Mouse (Mus musculus): ENCODE results near the gene Ngef. TPM values are rescaled to one million over a fixed set of nuclear protein-coding genes. Genes with fewer than 3 reads are reported as not detected.

Ngef gene
- total and polyA plus RNA-seq, 3 experiments: not detected

GRCm38 (mm10) chr1:87458045-87458444, 115.6 kb downstream of the Ngef start:
- TF ChIP-seq ZKSCAN1 (IDR thresholded peaks at IDR 0.05; ENCODE audit: low read depth, low read length): no peak
- TF ChIP-seq MAZ (IDR thresholded peaks at IDR 0.05; ENCODE audit: low read depth, low read length): no peak
- no peak for TF ChIP-seq USF1 (IDR thresholded peaks at IDR 0.05; ENCODE audit: low read depth, low read length)
- no peak for TF ChIP-seq MYC (IDR thresholded peaks at IDR 0.05; ENCODE audit: low read depth, low read length)
- TF ChIP-seq ZC3H11A (IDR thresholded peaks at IDR 0.05; ENCODE audit: low read depth, low read length): no peak
- TF ChIP-seq ELF1 (IDR thresholded peaks at IDR 0.05; ENCODE audit: low read depth, low read length): no peak
- no peak for TF ChIP-seq TAL1 (IDR thresholded peaks at IDR 0.05; ENCODE audit: low read length)
- TF ChIP-seq SMC3 (IDR thresholded peaks at IDR 0.05; ENCODE audit: low read depth, low read length): no peak
- TF ChIP-seq RAD21 (IDR thresholded peaks at IDR 0.05; ENCODE audit: low read depth, low read length): no peak
- no peak for TF ChIP-seq JUND (IDR thresholded peaks at IDR 0.05; ENCODE audit: low read depth, low read length)
- TF ChIP-seq MYB (IDR thresholded peaks at IDR 0.05; ENCODE audit: low read depth, low read length): no peak
- TF ChIP-seq CHD2 (IDR thresholded peaks at IDR 0.05; ENCODE audit: low read length): no peak
- TF ChIP-seq ETS1 (IDR thresholded peaks at IDR 0.05; ENCODE audit: low read depth, low read length): no peak
- no peak for TF ChIP-seq BHLHE40 (IDR thresholded peaks at IDR 0.05; ENCODE audit: borderline replicate concordance, low read depth, low read length)
- no peak for TF ChIP-seq HCFC1 (IDR thresholded peaks at IDR 0.05; ENCODE audit: low read depth, low read length)
- Histone ChIP-seq H3K27ac (ENCODE audit: control insufficient read depth, low read depth, low read length) (no peak overlapping the region), H3K4me3 (ENCODE audit: control insufficient read depth in 1 of 2, insufficient read depth in 1 of 2, low read depth in 2 of 2, low read length in 2 of 2) (no peak overlapping the region), H3K36me3 (ENCODE audit: control insufficient read depth in 1 of 2, insufficient read depth in 2 of 2, low read length in 2 of 2) (no peaks in the 10 kb centered on the region; a peak in 1 of 4 replicates), H3K9ac (ENCODE audit: control insufficient read depth, low read depth, low read length, poor library complexity, severe bottlenecking) (no peak overlapping the region), H3K79me2 (ENCODE audit: control insufficient read depth, insufficient read depth, low read length, poor library complexity) (no peaks in the 10 kb centered on the region), H3K4me1 (ENCODE audit: control insufficient read depth in 1 of 2, insufficient read depth in 2 of 2, low read length in 2 of 2) (no peaks in the 10 kb centered on the region; a peak in 1 of 4 replicates), H3K9me3 (replicated peaks; ENCODE audit: insufficient read depth, low read length) (no peaks in the 10 kb centered on the region), H3K27me3 (ENCODE audit: control insufficient read depth in 1 of 2, insufficient read depth in 2 of 2, low read length in 2 of 2) (no peaks in the 10 kb centered on the region)
- DNase-seq (ENCODE audit: low read depth, low spot score): no peak

- no peak overlapping the region for H3K9ac ChIP-seq (ENCODE audit: control insufficient read depth, low read depth, low read length, poor library complexity, severe bottlenecking)
These were observed 117.2 kb downstream of the Ngef start for GRCm38 (mm10) chr1:87456425-87456824.

GRCm38 (mm10) chr1:87449432-87449831, 124.2 kb downstream of the Ngef start:
- DNase-seq (ENCODE audit: low read depth, low spot score): no peak
- no peaks in the 10 kb centered on the region for H3K27me3 ChIP-seq (ENCODE audit: control insufficient read depth in 1 of 2, insufficient read depth in 2 of 2, low read length in 2 of 2)
- TF ChIP-seq POLR2A (IDR thresholded peaks at IDR 0.05; ENCODE audit: control insufficient read depth in 1 of 2, insufficient read depth in 1 of 2, low read depth in 1 of 2, low read length in 2 of 2, poor library complexity in 1 of 2) (no peak), MXI1 (IDR thresholded peaks at IDR 0.05; ENCODE audit: low read depth, low read length) (no peak), MYC (IDR thresholded peaks at IDR 0.05; ENCODE audit: low read depth, low read length) (no peak), MAZ (IDR thresholded peaks at IDR 0.05; ENCODE audit: low read depth, low read length) (no peak), RCOR1 (IDR thresholded peaks at IDR 0.05; ENCODE audit: low read depth, low read length) (no peak), EP300 (IDR thresholded peaks at IDR 0.05; ENCODE audit: low read depth in 1 of 2, low read length in 2 of 2) (no peak), UBTF (IDR thresholded peaks at IDR 0.05; ENCODE audit: borderline replicate concordance, insufficient read depth, low read depth, low read length) (no peak), E2F4 (IDR thresholded peaks at IDR 0.05; ENCODE audit: borderline replicate concordance, low read depth, low read length) (no peak), ZC3H11A (IDR thresholded peaks at IDR 0.05; ENCODE audit: low read depth, low read length) (no peak)
- no peaks in the 10 kb centered on the region for H3K79me2 ChIP-seq (ENCODE audit: control insufficient read depth, insufficient read depth, low read length, poor library complexity)
- no peak overlapping the region for H3K27ac ChIP-seq (ENCODE audit: control insufficient read depth, low read depth, low read length)
- no peaks in the 10 kb centered on the region for H3K9me3 ChIP-seq (replicated peaks; ENCODE audit: insufficient read depth, low read length)
- no peak overlapping the region for H3K4me3 ChIP-seq (ENCODE audit: control insufficient read depth in 1 of 2, insufficient read depth in 1 of 2, low read depth in 2 of 2, low read length in 2 of 2)
- no peak overlapping the region for H3K9ac ChIP-seq (ENCODE audit: control insufficient read depth, low read depth, low read length, poor library complexity, severe bottlenecking)
- peaks cover 0 to 20% of the 10 kb centered on the region in 2 experiments; a peak in 3 of 4 replicates for H3K36me3 ChIP-seq (ENCODE audit: control insufficient read depth in 1 of 2, insufficient read depth in 2 of 2, low read length in 2 of 2)
- H3K4me1 ChIP-seq (ENCODE audit: control insufficient read depth in 1 of 2, insufficient read depth in 2 of 2, low read length in 2 of 2): no peaks in the 10 kb centered on the region

More at GRCm38 (mm10) chr1:87456425-87456824, 117.2 kb downstream of the Ngef start:
- Histone ChIP-seq H3K27ac (ENCODE audit: control insufficient read depth, low read depth, low read length) (no peak overlapping the region), H3K36me3 (ENCODE audit: control insufficient read depth in 1 of 2, insufficient read depth in 2 of 2, low read length in 2 of 2) (no peaks in the 10 kb centered on the region; a peak in 1 of 4 replicates), H3K9me3 (replicated peaks; ENCODE audit: insufficient read depth, low read length) (no peaks in the 10 kb centered on the region), H3K79me2 (ENCODE audit: control insufficient read depth, insufficient read depth, low read length, poor library complexity) (no peaks in the 10 kb centered on the region), H3K4me3 (ENCODE audit: control insufficient read depth in 1 of 2, insufficient read depth in 1 of 2, low read depth in 2 of 2, low read length in 2 of 2) (no peak overlapping the region), H3K27me3 (ENCODE audit: control insufficient read depth in 1 of 2, insufficient read depth in 2 of 2, low read length in 2 of 2) (no peaks in the 10 kb centered on the region), H3K4me1 (ENCODE audit: control insufficient read depth in 1 of 2, insufficient read depth in 2 of 2, low read length in 2 of 2) (no peaks in the 10 kb centered on the region; a peak in 1 of 4 replicates)
- TF ChIP-seq KAT2A (conservative IDR thresholded peaks at IDR 0.05; ENCODE audit: low read depth, low read length): no peak
- no peak for TF ChIP-seq GABPA (IDR thresholded peaks at IDR 0.05; ENCODE audit: low read depth, low read length)
- no peak for DNase-seq (ENCODE audit: low read depth, low spot score)

All from MEL (cell line).